Mouse (Mus musculus): ENCODE data around the gene Hist1h4d. TPM values are rescaled to one million over a fixed set of nuclear protein-coding genes. Genes with fewer than 3 reads are reported as not detected.
"Not testable (repeated sequence)": the region's sequence is repeated elsewhere in the genome, so short reads cannot be mapped to it uniquely, and the experiment has no call there.

Gene Hist1h4d
- polyA plus RNA-seq, 1 experiment from 2014 or later: 0.36 TPM

DNA sequence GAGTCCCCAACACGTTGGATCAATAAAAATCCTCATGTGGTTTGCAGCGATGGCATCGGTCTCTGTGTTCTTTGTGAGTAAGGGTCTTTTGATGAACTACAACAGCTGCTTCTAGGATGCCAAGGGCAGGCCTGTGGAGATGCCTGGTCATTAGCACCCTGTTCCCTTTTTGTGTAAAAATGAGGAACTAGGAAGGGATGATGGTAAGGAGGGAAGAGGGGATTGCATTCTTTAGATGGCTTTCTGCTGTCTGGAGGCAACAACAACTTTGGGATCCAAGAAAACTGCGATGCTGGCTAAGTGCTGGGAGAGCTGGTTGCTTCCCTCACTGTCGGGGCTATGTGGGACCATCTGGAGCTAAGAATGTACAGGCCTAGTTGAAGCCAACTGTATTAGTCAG, 43.1 kb upstream of the Hist1h4d start:
- TF ChIP-seq CTCF (IDR thresholded peaks at IDR 0.05): no peak
- in situ Hi-C loops (cut with MboI; ENCODE audit: low pct_unique_long_range_greater_than_20kb): loop anchor here (10.0 kb wide), 1 partner anchor 1823 kb away; the partner anchor contains the start of genes Hist1h2ai, Hist1h2bl and Hist1h3h
- ATAC-seq (no peak), DNase-seq (ENCODE audit: low read depth, low spot score) (no peak)
- CTCF ChIA-PET: no interaction called here
- H3K27me3 ChIP-seq: no peaks in the 10 kb centered on the region
- POLR2A ChIA-PET: no interaction called here

DNA sequence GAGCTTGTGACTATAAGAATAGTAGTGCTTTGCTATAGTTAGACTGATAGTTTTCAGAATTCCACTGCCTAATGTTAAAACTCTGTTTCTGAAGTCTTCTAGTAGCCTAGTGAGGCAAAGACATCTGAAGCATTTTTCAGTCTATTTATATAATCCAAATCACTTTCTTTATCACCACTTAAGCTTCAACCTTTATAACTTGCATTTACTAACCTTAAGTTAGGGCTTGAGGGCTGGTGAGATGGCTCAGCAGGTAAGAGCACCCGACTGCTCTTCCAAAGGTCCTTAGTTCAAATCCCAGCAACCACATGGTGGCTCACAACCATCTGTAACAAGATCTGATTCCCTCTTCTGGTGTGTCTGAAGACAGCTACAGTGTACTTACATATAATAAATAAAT, 41.6 kb upstream of the Hist1h4d start:
- H3K27me3 ChIP-seq; DNase-seq (ENCODE audit: low read depth, low spot score); POLR2A ChIA-PET; ATAC-seq: not testable (repeated sequence)
- in situ Hi-C loops (cut with MboI; ENCODE audit: low pct_unique_long_range_greater_than_20kb): loop anchor here (10.0 kb wide), 1 partner anchor 1825 kb away; the partner anchor contains the start of genes Hist1h2ai, Hist1h2bl and Hist1h3h
- CTCF ChIA-PET: interaction anchor here (1.6 kb wide), 1 partner anchor 45 kb away, joined by 3 read pairs; no protein-coding TSS in a partner anchor

DNA sequence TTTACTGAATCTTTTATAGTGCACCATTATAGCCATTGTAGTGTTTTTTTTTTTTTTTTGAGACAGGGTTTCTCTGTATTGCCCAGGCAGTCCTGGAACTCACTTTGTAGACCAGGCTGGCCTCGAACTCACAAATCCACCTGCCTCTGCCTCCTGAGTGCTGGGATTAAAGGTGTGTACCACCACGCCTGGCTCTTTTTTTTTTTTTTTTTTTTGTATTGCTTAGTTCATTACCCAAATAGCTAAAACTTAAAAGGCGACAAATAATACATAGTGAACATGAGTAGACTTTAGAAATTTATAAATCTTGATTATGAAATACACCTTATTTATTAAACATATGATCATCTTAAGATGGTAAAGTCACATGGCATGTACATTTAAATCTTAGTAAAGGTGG, 39.9 kb upstream of the Hist1h4d start:
- H3K27me3 ChIP-seq: no peaks in the 10 kb centered on the region
- DNase-seq (ENCODE audit: low read depth, low spot score) (no peak), ATAC-seq (no peak)
- ChIA-PET POLR2A (interaction anchor here (0.6 to 1.8 kb wide), 5 partner anchors 8 to 1754 kb away, joined by 3 to 15 read pairs (median 3); partner anchors contain the start of genes Hist1h2an and Hist1h2bp), CTCF (interaction anchor here (1.2 kb wide), 1 partner anchor 26 kb away, joined by 3 read pairs; no protein-coding TSS in a partner anchor)
- in situ Hi-C loops (cut with MboI; ENCODE audit: low pct_unique_long_range_greater_than_20kb): no loop called here
- no peak for TF ChIP-seq CTCF (IDR thresholded peaks at IDR 0.05)

DNA sequence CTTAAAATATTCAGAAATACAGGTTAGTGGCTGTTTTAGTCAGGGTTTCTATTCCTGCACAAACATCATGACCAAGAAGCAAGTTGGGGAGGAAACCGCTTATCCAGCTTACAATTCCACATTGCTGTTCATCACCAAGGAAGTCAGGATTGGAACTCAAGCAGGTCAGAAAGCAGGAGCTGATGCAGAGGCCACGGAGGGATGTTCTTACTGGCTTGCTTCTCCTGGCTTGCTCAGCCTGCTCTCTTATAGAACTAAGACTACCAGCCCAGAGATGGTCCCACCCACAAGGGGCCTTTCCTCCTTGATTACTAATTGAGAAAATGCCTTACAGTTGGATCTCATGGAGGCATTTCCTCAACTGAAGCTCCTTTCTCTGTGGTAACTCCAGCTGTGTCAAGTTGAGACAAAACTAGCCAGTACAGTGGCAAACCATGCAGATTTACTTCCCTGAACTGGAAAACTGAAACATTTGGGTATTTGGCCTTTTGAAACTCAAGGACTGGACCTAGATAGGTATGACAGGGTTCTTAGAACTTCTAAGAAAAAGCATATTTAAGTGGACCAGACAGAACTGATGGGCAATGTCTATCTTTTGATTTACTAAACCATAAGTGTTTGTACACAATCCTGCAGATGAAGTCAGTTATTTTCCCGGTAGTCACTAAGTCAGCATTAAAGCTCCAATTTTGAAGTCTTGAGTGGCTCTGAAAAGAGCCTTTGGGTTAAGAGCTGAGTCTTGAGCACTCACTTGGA, 39.0 kb upstream of the Hist1h4d start:
- in situ Hi-C loops (cut with MboI; ENCODE audit: low pct_unique_long_range_greater_than_20kb); ATAC-seq; DNase-seq (ENCODE audit: low read depth, low spot score); H3K27me3 ChIP-seq: not testable (repeated sequence)
- POLR2A ChIA-PET: interaction anchor here (0.6 to 1.8 kb wide), 4 partner anchors 7 to 42 kb away, joined by 3 to 15 read pairs (median 4); no protein-coding TSS in a partner anchor
- CTCF ChIA-PET: interaction anchor here (1.3 kb wide), 2 partner anchors 9 to 10 kb away, joined by 3 to 4 read pairs; partner anchors contain the start of genes Hist1h1d and Hist1h2af

DNA sequence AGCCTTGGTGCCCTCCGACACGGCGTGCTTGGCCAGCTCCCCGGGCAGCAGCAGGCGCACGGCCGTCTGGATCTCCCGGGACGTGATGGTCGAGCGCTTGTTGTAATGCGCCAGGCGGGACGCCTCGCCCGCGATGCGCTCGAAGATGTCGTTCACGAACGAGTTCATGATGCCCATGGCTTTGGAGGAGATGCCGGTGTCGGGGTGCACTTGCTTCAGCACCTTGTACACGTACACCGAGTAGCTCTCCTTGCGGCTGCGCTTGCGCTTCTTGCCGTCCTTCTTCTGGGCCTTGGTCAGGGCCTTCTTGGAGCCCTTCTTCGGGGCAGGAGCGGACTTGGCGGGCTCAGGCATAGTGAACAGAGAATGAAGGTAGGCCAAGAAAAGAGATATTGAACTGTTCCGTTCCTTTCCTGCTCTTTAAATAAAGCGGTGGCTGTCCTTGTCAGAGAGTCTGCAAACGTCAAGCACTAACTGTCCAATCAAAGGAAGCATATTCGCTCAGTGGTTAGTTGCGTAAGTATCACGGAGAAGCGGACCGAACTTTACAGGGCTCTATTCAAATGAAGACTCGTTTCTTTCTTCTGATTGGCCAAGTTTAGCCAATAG, 38.3 kb upstream of the Hist1h4d start, which contains the start of gene Hist1h2bh:
Gene Hist1h2bh (minus strand): TSS at position 394 of the 609 bp plus-strand sequence.
- DNase-seq (ENCODE audit: low read depth, low spot score) (peak; percentile 83), ATAC-seq (peak; percentile 94)
- H3K27me3 ChIP-seq; in situ Hi-C loops (cut with MboI; ENCODE audit: low pct_unique_long_range_greater_than_20kb): not testable (repeated sequence)
- POLR2A ChIA-PET: interaction anchor here (1.4 to 1.8 kb wide), 2 partner anchors 8 to 41 kb away, joined by 5 to 15 read pairs; no protein-coding TSS in a partner anchor
- CTCF ChIA-PET: interaction anchor here (1.3 kb wide), 2 partner anchors 9 kb away, joined by 3 to 4 read pairs; partner anchors contain the start of genes Hist1h1d and Hist1h2af

DNA sequence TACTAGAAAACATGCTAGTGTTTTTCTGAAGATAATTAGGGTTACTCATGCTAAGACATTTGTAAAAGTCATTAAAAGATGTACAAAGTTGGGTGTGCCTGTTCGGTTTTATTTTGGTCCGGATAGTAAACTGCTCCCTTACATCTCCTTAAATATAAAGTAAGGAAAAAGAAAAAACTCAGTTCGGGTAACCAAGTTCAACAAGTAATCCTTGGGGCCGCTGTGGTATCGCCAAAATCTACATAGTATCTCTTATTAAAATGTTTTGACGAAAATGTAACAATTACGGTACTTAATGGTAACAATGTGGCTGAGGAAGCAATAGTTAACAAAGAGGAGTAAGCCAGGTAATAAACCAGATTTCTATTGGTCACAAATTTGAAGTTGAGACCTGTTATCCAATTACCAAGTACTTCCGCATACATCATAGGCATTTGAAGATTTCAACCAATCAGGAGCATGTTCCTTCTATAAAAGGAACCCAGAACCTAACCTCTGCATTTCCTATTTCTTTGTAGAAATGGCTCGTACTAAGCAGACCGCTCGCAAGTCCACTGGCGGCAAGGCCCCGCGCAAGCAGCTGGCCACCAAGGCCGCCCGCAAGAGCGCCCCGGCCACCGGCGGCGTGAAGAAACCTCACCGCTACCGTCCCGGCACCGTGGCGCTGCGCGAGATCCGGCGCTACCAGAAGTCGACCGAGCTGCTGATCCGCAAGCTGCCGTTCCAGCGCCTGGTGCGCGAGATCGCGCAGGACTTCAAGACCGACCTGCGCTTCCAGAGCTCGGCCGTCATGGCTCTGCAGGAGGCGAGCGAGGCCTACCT, 37.2 kb upstream of the Hist1h4d start, which contains the start of gene Hist1h3f:
Gene Hist1h3f (plus strand): TSS at position 88 of the 822 bp plus-strand sequence.
- in situ Hi-C loops (cut with MboI; ENCODE audit: low pct_unique_long_range_greater_than_20kb): no loop called here
- H3K27me3 ChIP-seq: no peaks in the 10 kb centered on the region
- no peak for TF ChIP-seq CTCF (IDR thresholded peaks at IDR 0.05)
- ATAC-seq (peak; percentile 68), DNase-seq (ENCODE audit: low read depth, low spot score) (peak; percentile 89)
- ChIA-PET CTCF (interaction anchor here (1.3 kb wide), 1 partner anchor 10 kb away, joined by 4 read pairs; the partner anchor contains the start of gene Hist1h2af), POLR2A (no interaction called here)

DNA sequence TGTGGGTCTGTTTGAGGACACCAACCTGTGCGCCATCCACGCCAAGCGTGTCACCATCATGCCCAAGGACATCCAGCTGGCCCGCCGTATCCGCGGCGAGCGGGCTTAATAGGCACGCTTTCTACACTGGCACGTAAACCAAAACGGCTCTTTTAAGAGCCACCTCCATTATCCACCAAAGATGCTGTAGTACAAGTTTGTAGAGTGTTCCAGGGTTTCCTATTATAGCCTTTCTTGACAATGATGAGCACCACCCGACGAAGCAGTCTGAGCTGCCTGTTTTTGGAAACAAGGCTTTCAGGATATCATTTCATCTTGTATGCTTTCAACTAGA, 36.6 kb upstream of the Hist1h4d start:
- in situ Hi-C loops (cut with MboI; ENCODE audit: low pct_unique_long_range_greater_than_20kb); H3K27me3 ChIP-seq; DNase-seq (ENCODE audit: low read depth, low spot score); CTCF ChIA-PET; POLR2A ChIA-PET: not testable (repeated sequence)
- peak; percentile 3 for ATAC-seq

DNA sequence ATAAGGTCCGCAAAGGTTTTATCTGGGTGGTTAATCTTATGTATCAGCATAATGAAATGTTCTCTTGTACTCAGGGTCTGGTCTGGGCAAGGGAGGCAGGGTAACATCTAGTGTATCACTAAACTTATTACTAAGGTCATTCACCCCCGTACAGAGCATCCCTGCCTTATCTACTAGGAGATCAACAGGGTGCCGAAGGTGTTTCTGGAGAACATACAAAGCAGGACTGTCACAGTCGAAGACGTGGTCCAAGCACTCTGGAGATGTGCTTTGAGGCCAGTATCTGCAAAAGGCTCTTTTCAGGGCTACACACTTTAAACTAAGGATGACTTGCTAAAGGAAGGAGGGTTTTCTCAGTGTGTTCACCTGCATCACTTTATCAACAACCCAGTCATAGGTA, 34.7 kb upstream of the Hist1h4d start:
- no peak for ATAC-seq
- ChIA-PET POLR2A (no interaction called here), CTCF (no interaction called here)
- H3K27me3 ChIP-seq: no peaks in the 10 kb centered on the region
- DNase-seq (ENCODE audit: low read depth, low spot score): no peak
- no peak for TF ChIP-seq CTCF (IDR thresholded peaks at IDR 0.05)
- in situ Hi-C loops (cut with MboI; ENCODE audit: low pct_unique_long_range_greater_than_20kb): no loop called here

DNA sequence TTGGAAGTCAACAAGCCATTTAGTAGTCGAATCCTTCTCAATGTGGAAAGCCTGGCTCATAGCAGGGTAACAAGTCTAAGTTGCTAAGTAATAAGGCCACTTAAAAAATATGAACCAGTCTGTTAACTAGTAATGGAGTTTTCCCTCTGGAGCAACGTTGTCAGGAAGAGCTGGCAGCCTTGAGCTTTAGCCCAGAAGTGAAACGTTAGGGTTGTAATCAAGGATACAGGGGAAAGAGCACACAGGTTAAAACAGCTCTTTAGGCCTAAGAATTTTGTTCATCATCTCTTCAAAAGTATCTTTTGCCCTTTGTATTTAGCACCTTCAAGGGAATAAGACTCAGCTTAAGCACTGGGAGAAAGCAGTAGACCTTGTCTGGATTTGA, 30.6 kb upstream of the Hist1h4d start:
- in situ Hi-C loops (cut with MboI; ENCODE audit: low pct_unique_long_range_greater_than_20kb): no loop called here
- ChIA-PET POLR2A (interaction anchor here (1.0 to 1.2 kb wide), 2 partner anchors 9 to 12 kb away, joined by 3 to 5 read pairs; no protein-coding TSS in a partner anchor), CTCF (no interaction called here)
- H3K27me3 ChIP-seq: no peaks in the 10 kb centered on the region
- ATAC-seq (no peak), DNase-seq (ENCODE audit: low read depth, low spot score) (no peak)
- TF ChIP-seq CTCF (IDR thresholded peaks at IDR 0.05): no peak
